Mouse (Mus musculus) heart, adult 2 months (tissue): ENCODE data around the gene Mxi1.

Experiments
- CTCF ChIP-seq: fragments of 200-600 bp; IDR thresholded peaks from 2 replicates; pipeline ENCODE4 v1.8.1; 2022; ENCODE audit warnings: antibody characterized with exemption, mild to moderate bottlenecking, moderate library complexity
- POLR2A ChIP-seq: fragments of 200-500 bp; IDR thresholded peaks from 2 replicates; pipeline ENCODE4 v1.6.1; 2011; ENCODE audit warnings: mild to moderate bottlenecking, low read depth, low read length, control low read depth; ENCODE audit not compliant: insufficient read depth

DNA sequence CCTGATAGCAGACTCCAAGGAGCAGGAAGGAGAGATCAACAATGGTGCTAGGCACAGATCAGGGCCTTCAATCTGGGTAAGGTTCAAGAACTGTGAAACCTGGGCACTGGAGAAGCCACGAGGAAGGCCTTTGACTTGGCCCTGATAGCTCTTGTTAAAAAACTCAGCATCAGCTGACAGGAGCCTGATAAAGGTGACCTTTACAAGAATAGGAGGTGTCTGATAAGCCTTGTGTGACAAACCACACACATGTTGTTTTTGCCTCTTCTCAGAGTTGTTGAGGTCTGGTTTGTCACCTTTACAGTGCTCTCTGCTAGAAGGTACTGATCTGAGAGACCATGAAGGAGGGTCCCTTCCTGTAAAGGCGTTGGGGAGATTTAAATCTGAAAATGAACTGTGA is 97.0 kb downstream of the Mxi1 start:
- no peak for TF ChIP-seq CTCF
- no peak for TF ChIP-seq POLR2A
